Mouse (Mus musculus): Measurements from ENCODE around the gene Chpf. TPM values are rescaled to one million over a fixed set of nuclear protein-coding genes. Genes with fewer than 3 reads are reported as not detected.

Gene Chpf
- polyA plus RNA-seq, 1 experiment: 31.6 TPM

DNA sequence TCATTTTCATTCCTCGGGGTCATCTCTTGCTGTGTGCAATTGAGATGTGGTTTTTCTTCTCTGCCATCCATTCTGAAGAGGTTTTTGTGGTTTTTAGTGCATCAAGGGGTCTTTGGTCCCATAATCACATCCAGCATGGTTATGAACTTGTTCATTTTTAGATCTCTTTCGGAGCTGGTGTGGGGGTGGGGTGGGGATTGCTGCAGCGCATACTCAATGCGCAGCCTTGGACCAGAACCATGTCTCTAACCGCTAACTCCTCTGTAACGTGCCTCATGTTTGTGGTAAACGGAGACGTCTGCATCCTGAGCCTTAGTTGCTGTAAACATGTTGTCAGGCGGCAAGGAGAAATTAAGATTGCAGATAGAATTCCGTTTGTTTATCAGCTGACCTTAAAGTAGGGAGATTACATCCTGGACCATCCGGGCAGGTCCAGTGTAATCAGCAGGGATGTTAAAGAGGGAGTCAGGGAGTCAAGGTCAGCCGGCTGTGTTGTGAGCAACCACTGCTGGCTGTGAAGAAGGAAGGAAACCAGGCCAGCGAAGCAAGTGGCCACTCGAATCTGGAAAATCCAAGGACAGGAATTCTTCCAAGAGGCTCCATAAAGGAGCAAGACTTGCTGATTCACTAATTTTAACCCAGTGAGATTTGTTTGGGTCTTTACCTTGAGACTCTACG is 37.7 kb upstream of the Chpf start:
- no peaks in the 10 kb centered on the region; the same call in 1 of the 2 replicates for H3K4me1 ChIP-seq (ENCODE audit: control insufficient read depth, insufficient read depth, low read length)
- WGBS: 75% methylated on average over 15 of the region's 15 CpGs
- no peak overlapping the region for H3K4me3 ChIP-seq (ENCODE audit: insufficient read depth, low read depth, low read length)
- H3K27me3 ChIP-seq (replicated peaks; ENCODE audit: control insufficient read depth, insufficient read depth, low read length): no peaks in the 10 kb centered on the region
- TF ChIP-seq CTCF (conservative IDR thresholded peaks at IDR 0.05; ENCODE audit: insufficient read depth, insufficient read length, low read depth, low read length): no peak
- no peak for TF ChIP-seq POLR2A (IDR thresholded peaks at IDR 0.05; ENCODE audit: low read depth, low read length)
- H3K36me3 ChIP-seq (ENCODE audit: control insufficient read depth, insufficient read depth, low read length): no peaks in the 10 kb centered on the region
- no peak for DNase-seq
- H3K27ac ChIP-seq (ENCODE audit: insufficient read depth, low read depth, low read length): no peak overlapping the region

DNA sequence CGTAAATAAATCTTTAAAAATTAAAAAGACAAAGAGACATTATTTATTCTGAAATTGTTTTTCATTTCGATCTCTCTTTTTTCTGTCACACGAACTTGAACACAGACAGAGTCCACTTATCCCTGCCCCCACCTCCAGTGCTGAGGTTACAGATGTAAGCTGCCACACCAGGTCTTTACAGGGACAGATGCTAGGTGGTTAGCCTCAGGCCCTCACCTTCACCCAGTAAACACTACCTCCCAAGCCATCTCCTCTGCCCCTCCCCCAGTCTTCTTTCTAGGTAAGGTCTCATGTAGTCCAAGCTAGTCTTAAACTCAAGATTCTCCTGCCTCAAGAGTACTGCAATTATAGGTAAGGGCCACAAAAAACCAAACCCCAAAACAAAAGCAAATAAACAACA is 33.4 kb upstream of the Chpf start:
- Histone ChIP-seq H3K27me3 (replicated peaks; ENCODE audit: control insufficient read depth, insufficient read depth, low read length) (no peaks in the 10 kb centered on the region), H3K4me3 (ENCODE audit: insufficient read depth, low read depth, low read length) (no peak overlapping the region), H3K27ac (ENCODE audit: insufficient read depth, low read depth, low read length) (no peak overlapping the region), H3K4me1 (ENCODE audit: control insufficient read depth, insufficient read depth, low read length) (no peaks in the 10 kb centered on the region), H3K36me3 (ENCODE audit: control insufficient read depth, insufficient read depth, low read length) (no peaks in the 10 kb centered on the region)
- WGBS: 94% methylated on average over 3 of the region's 3 CpGs
- TF ChIP-seq CTCF (conservative IDR thresholded peaks at IDR 0.05; ENCODE audit: insufficient read depth, insufficient read length, low read depth, low read length) (no peak), POLR2A (IDR thresholded peaks at IDR 0.05; ENCODE audit: low read depth, low read length) (no peak)
- DNase-seq: no peak

DNA sequence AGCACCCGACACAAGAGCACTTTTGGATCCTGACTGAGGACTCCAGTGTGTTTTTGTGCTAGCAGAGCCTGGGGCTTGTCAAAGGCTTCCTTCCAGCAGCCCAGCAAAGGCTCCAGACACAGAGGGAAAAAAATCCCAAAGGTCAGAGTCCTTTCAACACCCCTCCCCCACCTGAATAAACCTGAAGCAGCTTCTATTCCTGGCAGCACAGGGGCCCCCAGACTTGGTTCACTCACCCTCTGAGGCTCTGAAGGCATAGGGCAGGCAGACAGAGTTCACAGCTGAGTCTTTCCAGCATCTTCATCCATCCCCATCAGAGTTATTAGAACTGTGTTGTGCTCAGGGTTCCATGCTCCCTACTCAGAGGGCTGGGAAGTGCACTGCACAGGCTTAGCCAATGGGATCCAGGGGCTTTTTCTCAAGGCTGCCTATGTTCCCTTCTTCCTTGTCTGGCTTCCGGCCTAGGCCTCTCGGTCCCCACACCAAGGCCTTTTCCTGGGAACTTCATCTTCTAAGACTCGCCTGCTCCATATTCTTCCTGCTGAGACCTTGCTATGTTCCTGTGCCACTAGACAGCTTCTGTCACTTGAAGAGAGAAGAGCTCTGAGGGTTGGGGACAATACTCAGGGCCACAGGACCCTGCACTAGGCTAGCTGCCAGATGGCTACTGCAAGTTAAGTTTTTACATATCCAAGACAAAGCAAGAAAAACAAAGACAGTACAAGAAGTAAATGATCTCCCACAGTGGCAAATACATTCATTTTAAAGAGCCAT is 32.5 kb upstream of the Chpf start:
- Histone ChIP-seq H3K4me3 (ENCODE audit: insufficient read depth, low read depth, low read length) (no peak overlapping the region), H3K27ac (ENCODE audit: insufficient read depth, low read depth, low read length) (no peak overlapping the region), H3K36me3 (ENCODE audit: control insufficient read depth, insufficient read depth, low read length) (no peaks in the 10 kb centered on the region), H3K4me1 (ENCODE audit: control insufficient read depth, insufficient read depth, low read length) (no peaks in the 10 kb centered on the region), H3K27me3 (replicated peaks; ENCODE audit: control insufficient read depth, insufficient read depth, low read length) (no peaks in the 10 kb centered on the region)
- TF ChIP-seq CTCF (conservative IDR thresholded peaks at IDR 0.05; ENCODE audit: insufficient read depth, insufficient read length, low read depth, low read length) (no peak), POLR2A (IDR thresholded peaks at IDR 0.05; ENCODE audit: low read depth, low read length) (no peak)
- DNase-seq: no peak
- WGBS: 75% methylated on average over 4 of the region's 4 CpGs

DNA sequence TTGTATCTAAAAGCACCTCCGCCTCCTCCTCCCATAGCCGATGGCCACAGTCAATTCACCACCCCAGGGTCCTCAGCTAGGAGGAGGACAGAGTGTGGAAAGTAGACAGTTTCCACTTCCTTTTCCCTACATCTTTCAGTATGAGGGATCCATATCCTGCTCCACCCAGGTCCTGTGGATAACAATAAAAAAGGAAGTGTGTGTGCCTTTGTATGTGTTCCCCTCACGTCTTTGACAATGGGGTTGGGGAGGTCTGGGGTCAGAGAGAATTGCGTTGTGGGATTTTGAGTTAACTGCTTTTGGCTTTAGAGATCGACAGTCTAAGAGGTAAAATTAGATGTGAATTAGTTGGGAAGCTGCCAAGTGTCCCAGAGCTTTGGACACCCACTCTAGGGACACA is 31.0 kb upstream of the Chpf start:
- H3K27ac ChIP-seq (ENCODE audit: insufficient read depth, low read depth, low read length): no peak overlapping the region
- no peak for DNase-seq
- no peaks in the 10 kb centered on the region for H3K4me1 ChIP-seq (ENCODE audit: control insufficient read depth, insufficient read depth, low read length)
- H3K4me3 ChIP-seq (ENCODE audit: insufficient read depth, low read depth, low read length): no peak overlapping the region
- 74% methylated on average over 5 of the region's 5 CpGs for WGBS
- TF ChIP-seq POLR2A (IDR thresholded peaks at IDR 0.05; ENCODE audit: low read depth, low read length) (no peak), CTCF (conservative IDR thresholded peaks at IDR 0.05; ENCODE audit: insufficient read depth, insufficient read length, low read depth, low read length) (no peak)
- no peaks in the 10 kb centered on the region for H3K27me3 ChIP-seq (replicated peaks; ENCODE audit: control insufficient read depth, insufficient read depth, low read length)
- no peaks in the 10 kb centered on the region for H3K36me3 ChIP-seq (ENCODE audit: control insufficient read depth, insufficient read depth, low read length)

DNA sequence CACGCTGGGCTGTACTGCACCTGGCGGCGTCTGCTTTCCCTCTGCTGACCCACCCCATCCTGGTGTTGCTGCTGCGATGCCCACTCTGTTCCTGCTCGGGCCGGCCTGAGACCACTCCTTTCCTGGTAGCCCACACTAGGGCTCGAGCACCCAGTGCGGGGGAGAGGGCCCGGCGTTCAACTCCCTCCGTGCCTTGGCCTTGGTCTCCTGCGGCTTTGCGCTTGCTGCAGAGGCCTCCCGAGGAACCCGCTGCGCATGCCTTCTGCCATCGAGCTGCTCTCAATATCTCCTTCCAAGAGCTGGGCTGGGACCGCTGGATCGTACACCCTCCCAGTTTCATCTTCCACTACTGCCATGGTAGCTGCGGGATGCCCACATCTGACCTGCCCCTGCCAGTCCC is 30.5 kb upstream of the Chpf start:
- Histone ChIP-seq H3K36me3 (ENCODE audit: control insufficient read depth, insufficient read depth, low read length) (no peaks in the 10 kb centered on the region), H3K4me1 (ENCODE audit: control insufficient read depth, insufficient read depth, low read length) (no peaks in the 10 kb centered on the region), H3K27me3 (replicated peaks; ENCODE audit: control insufficient read depth, insufficient read depth, low read length) (no peaks in the 10 kb centered on the region), H3K27ac (ENCODE audit: insufficient read depth, low read depth, low read length) (no peak overlapping the region), H3K4me3 (ENCODE audit: insufficient read depth, low read depth, low read length) (no peak overlapping the region)
- WGBS: 73% methylated on average over 20 of the region's 20 CpGs
- TF ChIP-seq CTCF (conservative IDR thresholded peaks at IDR 0.05; ENCODE audit: insufficient read depth, insufficient read length, low read depth, low read length) (no peak), POLR2A (IDR thresholded peaks at IDR 0.05; ENCODE audit: low read depth, low read length) (no peak)
- DNase-seq: no peak

DNA sequence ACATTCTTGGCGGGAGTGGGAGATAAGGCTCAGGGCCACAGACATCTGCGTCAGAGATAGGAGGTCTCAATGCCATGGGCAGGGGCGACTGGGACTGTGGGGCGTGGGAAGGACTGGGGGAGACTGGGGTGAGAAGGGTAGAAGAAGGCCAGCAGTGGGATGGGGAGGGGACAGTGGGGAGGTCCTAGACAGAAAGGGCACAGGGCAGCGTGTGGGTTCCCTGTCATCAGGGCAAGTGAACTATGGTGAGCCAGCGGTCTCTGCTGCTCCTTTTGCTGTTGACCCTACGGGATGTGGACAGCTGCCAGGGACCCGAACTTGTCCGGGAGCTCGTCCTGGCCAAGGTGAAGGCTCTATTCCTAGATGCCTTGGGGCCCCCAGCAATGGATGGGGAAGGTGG is 27.9 kb upstream of the Chpf start, which contains the start of gene Inha:
Inha (plus strand) TSS at position 72 of the 400 bp plus-strand sequence.
- no peaks in the 10 kb centered on the region for H3K27me3 ChIP-seq (replicated peaks; ENCODE audit: control insufficient read depth, insufficient read depth, low read length)
- no peak for DNase-seq
- TF ChIP-seq CTCF (conservative IDR thresholded peaks at IDR 0.05; ENCODE audit: insufficient read depth, insufficient read length, low read depth, low read length) (no peak), POLR2A (IDR thresholded peaks at IDR 0.05; ENCODE audit: low read depth, low read length) (no peak)
- no peaks in the 10 kb centered on the region for H3K36me3 ChIP-seq (ENCODE audit: control insufficient read depth, insufficient read depth, low read length)
- H3K4me1 ChIP-seq (ENCODE audit: control insufficient read depth, insufficient read depth, low read length): no peaks in the 10 kb centered on the region
- WGBS: 76% methylated on average over 10 of the region's 10 CpGs
- no peak within 1 kb of the TSS for H3K27ac ChIP-seq (ENCODE audit: insufficient read depth, low read depth, low read length)
- H3K4me3 ChIP-seq (ENCODE audit: insufficient read depth, low read depth, low read length): peak within 1 kb of the TSS; percentile 55

All from kidney, adult 2 months (tissue).